In the genomic region with DNA sequence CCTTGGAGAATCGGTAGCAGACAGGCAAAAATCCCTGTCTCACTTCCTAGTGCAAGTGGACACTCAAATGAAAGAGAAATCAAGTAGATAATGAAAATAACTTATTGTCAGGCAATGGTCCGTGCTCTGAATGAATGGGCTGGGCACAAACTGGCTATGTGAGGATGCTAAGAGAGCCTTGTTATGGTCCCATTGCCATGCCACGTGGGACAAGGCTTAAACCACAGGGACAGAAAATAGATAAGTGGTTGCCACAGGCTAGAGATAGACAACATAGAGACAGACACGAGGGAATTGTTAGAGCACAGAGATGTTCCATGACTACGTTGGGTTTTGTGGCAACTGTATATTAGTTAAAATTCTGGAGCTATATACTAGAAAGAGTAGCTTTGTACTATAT, we compare ENCODE assay signal across 21 mouse cellular contexts. TPM values are rescaled to one million over a fixed set of nuclear protein-coding genes. Genes with fewer than 3 reads are reported as not detected.
"Had no signal": no experiment of that assay in that cellular context is flagged by ENCODE, and none has a peak within 500 bp of the region (broad histone marks: within the 10 kb centered on the region; RNA-seq: fewer than 3 reads in every experiment).

No protein-coding gene starts in this region.

- H3K9me3 ChIP-seq: kidney, embryonic 15.5 days; limb, embryonic 10.5 days; limb, embryonic 13.5 days; liver, embryonic 12.5 days; liver, embryonic 15.5 days; lung, embryonic 15.5 days; midbrain, embryonic 15.5 days; neural tube, embryonic 12.5 days; neural tube, embryonic 15.5 days had no signal

- H3K4me3 ChIP-seq: kidney, embryonic 15.5 days; limb, embryonic 10.5 days; limb, embryonic 13.5 days; liver, embryonic 12.5 days; liver, embryonic 15.5 days; lung, embryonic 15.5 days; midbrain, embryonic 15.5 days; neural tube, embryonic 12.5 days; neural tube, embryonic 15.5 days had no signal

- H3K9ac ChIP-seq: kidney, embryonic 15.5 days; limb, embryonic 13.5 days; liver, embryonic 12.5 days; liver, embryonic 15.5 days; lung, embryonic 15.5 days; midbrain, embryonic 15.5 days; neural tube, embryonic 12.5 days; neural tube, embryonic 15.5 days had no signal

- H3K36me3 ChIP-seq: kidney, embryonic 15.5 days; limb, embryonic 10.5 days; limb, embryonic 13.5 days; liver, embryonic 12.5 days; liver, embryonic 15.5 days; lung, embryonic 15.5 days; midbrain, embryonic 15.5 days; neural tube, embryonic 12.5 days; neural tube, embryonic 15.5 days had no signal

- H3K4me1 ChIP-seq: kidney, embryonic 15.5 days; neural tube, embryonic 12.5 days; neural tube, embryonic 15.5 days had no signal

- DNase-seq: kidney, adult 2 months; kidney, postnatal 14 days; kidney, postnatal 4 days; layer of hippocampus, adult 9-11 months; lung, adult 18-20 months; lung, postnatal 10 days; right cerebral cortex, adult 18-20 months; right cerebral cortex, postnatal 14 days; right cerebral cortex, postnatal 4 days; thymus, postnatal 25 days had no signal

- ATAC-seq: intestine, postnatal 0 days had no signal

- H3K27me3 ChIP-seq: kidney, embryonic 15.5 days; limb, embryonic 13.5 days; liver, embryonic 15.5 days; lung, embryonic 15.5 days; midbrain, embryonic 15.5 days; neural tube, embryonic 12.5 days; neural tube, embryonic 15.5 days had no signal

- H3K27ac ChIP-seq: kidney, embryonic 15.5 days; limb, embryonic 10.5 days; limb, embryonic 13.5 days; liver, embryonic 12.5 days; neural tube, embryonic 12.5 days; neural tube, embryonic 15.5 days had no signal

RNA-seq across cellular contexts. Expression of gene Tmem156, which starts 9.3 kb away (rescaled TPM):
- polyA plus RNA-seq: limb, embryonic 10.5 days; midbrain, embryonic 11.5 days; neural tube, embryonic 15.5 days had no signal
